Mouse (Mus musculus): ENCODE measurements around the gene Cep290.

DNA sequence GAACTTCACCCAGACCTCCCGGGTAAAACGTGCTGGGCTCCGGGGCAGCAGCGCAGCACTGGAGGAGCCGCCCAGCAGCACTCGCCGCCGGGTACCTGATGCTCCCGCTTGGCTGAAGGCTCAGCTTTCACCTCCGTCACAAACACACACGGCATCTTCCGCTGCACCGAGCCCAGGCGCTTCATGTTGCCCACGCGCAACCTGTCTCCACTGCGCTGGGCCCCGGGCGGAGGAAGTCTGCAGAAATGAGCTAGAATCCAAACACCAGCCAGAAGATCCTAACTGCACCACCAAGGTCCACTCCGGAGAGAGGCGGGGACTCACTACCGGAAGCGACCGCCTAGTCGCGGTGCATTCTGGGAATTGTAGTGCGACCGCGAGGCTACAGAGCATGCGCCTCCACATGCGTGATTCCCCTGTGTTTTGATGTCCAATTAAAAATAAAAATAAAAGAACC is 101.6 kb downstream of the Cep290 start:
- TF ChIP-seq EP300 (IDR thresholded peaks at IDR 0.05) (no peak), CTCF (IDR thresholded peaks at IDR 0.05) (no peak)
